Mouse (Mus musculus): ENCODE measurements at regions not wholly inside any gene's neighbourhood (a gene's known extent, or its start where the extent isn't known, plus 50 kb on each side); places are given as distances from the start of the nearest gene placed in this dataset.
A peak's percentile ranks its signal among the peaks of the same experiment; 100 is the strongest.
"Not testable (repeated sequence)": the region's sequence is repeated elsewhere in the genome, so short reads cannot be mapped to it uniquely, and the experiment has no call there.

GRCm38 (mm10) chr16:31553361-31554146, 109.7 kb upstream of the Dlg1 start:
- no peak for DNase-seq (ENCODE audit: low spot score)

GRCm38 (mm10) chr16:31560426-31560825, 102.8 kb upstream of the Dlg1 start:
- DNase-seq (ENCODE audit: low spot score), result no peak

GRCm38 (mm10) chr16:31564926-31565325, 98.3 kb upstream of the Dlg1 start:
- no peak for DNase-seq (ENCODE audit: low spot score)

- no peak for DNase-seq (ENCODE audit: low spot score)
Measured at GRCm38 (mm10) chr16:31568316-31568715, 94.9 kb upstream of the Dlg1 start.

- DNase-seq (ENCODE audit: low spot score), result no peak
Measured at GRCm38 (mm10) chr16:31569871-31570270, 93.4 kb upstream of the Dlg1 start.

GRCm38 (mm10) chr16:31570311-31571139, 92.7 kb upstream of the Dlg1 start:
- DNase-seq (ENCODE audit: low spot score), result no peak

- not testable (repeated sequence) for DNase-seq (ENCODE audit: low spot score)
Measured at GRCm38 (mm10) chr16:31573833-31574232, 89.4 kb upstream of the Dlg1 start.

GRCm38 (mm10) chr16:31575646-31576045, 87.6 kb upstream of the Dlg1 start:
- not testable (repeated sequence) for DNase-seq (ENCODE audit: low spot score)

- DNase-seq (ENCODE audit: low spot score), result no peak
Measured at GRCm38 (mm10) chr16:31576422-31576821, 86.8 kb upstream of the Dlg1 start.

- no peak for DNase-seq (ENCODE audit: low spot score)
Measured at GRCm38 (mm10) chr16:31577347-31577746, 85.9 kb upstream of the Dlg1 start.

- no peak for DNase-seq (ENCODE audit: low spot score)
Measured at GRCm38 (mm10) chr16:31579318-31579717, 83.9 kb upstream of the Dlg1 start.

GRCm38 (mm10) chr16:31580779-31581178, 82.5 kb upstream of the Dlg1 start:
- DNase-seq (ENCODE audit: low spot score), result no peak

- no peak for DNase-seq (ENCODE audit: low spot score)
Measured at GRCm38 (mm10) chr16:31582885-31583284, 80.4 kb upstream of the Dlg1 start.

- DNase-seq (ENCODE audit: low spot score), result peak; percentile 22
Measured at GRCm38 (mm10) chr16:31583627-31584026, 79.6 kb upstream of the Dlg1 start.

- no peak for DNase-seq (ENCODE audit: low spot score)
Measured at GRCm38 (mm10) chr16:31584216-31584823, 78.9 kb upstream of the Dlg1 start.

- DNase-seq (ENCODE audit: low spot score), result no peak
Measured at GRCm38 (mm10) chr16:31587036-31587435, 76.2 kb upstream of the Dlg1 start.

GRCm38 (mm10) chr16:31589576-31589975, 73.7 kb upstream of the Dlg1 start:
- no peak for DNase-seq (ENCODE audit: low spot score)

GRCm38 (mm10) chr16:31591565-31591964, 71.7 kb upstream of the Dlg1 start:
- no peak for DNase-seq (ENCODE audit: low spot score)

GRCm38 (mm10) chr16:31592014-31592871, 71.0 kb upstream of the Dlg1 start:
- DNase-seq (ENCODE audit: low spot score), result peak; percentile 16

- peak; percentile 49 for DNase-seq (ENCODE audit: low spot score)
Measured at GRCm38 (mm10) chr16:31592973-31593683, 70.1 kb upstream of the Dlg1 start.

GRCm38 (mm10) chr16:31597965-31598364, 65.3 kb upstream of the Dlg1 start:
- no peak for DNase-seq (ENCODE audit: low spot score)
